ENCODE assay signal across 8 mouse cellular contexts in genomic region chr11:81152021-81152385, GRCm38 (mm10).
DNase-seq lines count a peak whose midpoint lies in the region; ATAC-seq and TF ChIP-seq lines count a peak whose summit lies in the region.

No protein-coding gene starts in this region.

- H3K4me3 ChIP-seq in cortical plate, adult 2 months (ENCODE audit: insufficient read depth, low read length) = peak overlapping the region; percentile 76
- H3K4me3 ChIP-seq in heart, embryonic 10.5 days = peak overlapping the region; percentile 70
- H3K4me3 ChIP-seq in liver, embryonic 14.5 days (ENCODE audit: insufficient read depth in 1 of 2, low read depth in 2 of 2, low read length in 2 of 2) = peak overlapping the region in 1 of 2 experiments; percentile 17; a peak in 1 of 4 replicates

- DNase-seq in urinary bladder, adult 2 months (ENCODE audit: low spot score) = peak; percentile 25
- no peak for DNase-seq in urinary bladder, postnatal 10 days (ENCODE audit: low spot score)
- DNase-seq in heart, embryonic 10.5 days (ENCODE audit: low spot score) = peak; percentile 74
- DNase-seq in layer of hippocampus, adult 18-20 months (ENCODE audit: low spot score in 2 of 2) = peak; percentile 29 to 74
- no peak for DNase-seq in liver, embryonic 14.5 days (ENCODE audit: low read depth in 3 of 3, low spot score in 3 of 3)
- peak; percentile 39 to 41 for DNase-seq in right cerebral cortex, postnatal 36 days (ENCODE audit: low spot score in 2 of 2)

- WGBS in heart, embryonic 10.5 days = under 1% methylated on average over 42 of the region's 42 CpGs
- 1% methylated on average over 38 of the region's 42 CpGs for WGBS in liver, embryonic 14.5 days (ENCODE audit: insufficient replicate concordance)

- H3K9me3 ChIP-seq in heart, embryonic 10.5 days = no peaks in the 10 kb centered on the region
- no peaks in the 10 kb centered on the region for H3K9me3 ChIP-seq in liver, embryonic 14.5 days (ENCODE audit: control insufficient read depth, low read length)

- no peak for TF ChIP-seq EP300 in liver, embryonic 14.5 days (IDR thresholded peaks at IDR 0.05; ENCODE audit: low read depth)

- no peak for TF ChIP-seq POLR2A in cortical plate, adult 2 months (IDR thresholded peaks at IDR 0.05; ENCODE audit: extremely low read depth, insufficient read depth, low read length)

- H3K9ac ChIP-seq in liver, embryonic 14.5 days (replicated peaks) = no peak overlapping the region

- TF ChIP-seq CTCF in cortical plate, adult 2 months (IDR thresholded peaks at IDR 0.05; ENCODE audit: extremely low read depth, insufficient read depth, low read length) = no peak
- TF ChIP-seq CTCF in liver, embryonic 14.5 days (IDR thresholded peaks at IDR 0.05; ENCODE audit: low read depth) = peak; percentile 15; the same call in 1 of the 2 replicates

- H3K27ac ChIP-seq in cortical plate, adult 2 months (ENCODE audit: insufficient read depth, low read length) = peak overlapping the region; percentile 45
- peak overlapping the region; percentile 56 for H3K27ac ChIP-seq in heart, embryonic 10.5 days
- no peak overlapping the region for H3K27ac ChIP-seq in liver, embryonic 14.5 days

- H3K4me2 ChIP-seq in liver, embryonic 14.5 days (ENCODE audit: low read depth) = peak overlapping the region; percentile 42

- H3K4me1 ChIP-seq in cortical plate, adult 2 months (ENCODE audit: control insufficient read depth, insufficient read depth, low read length) = peaks cover 8% of the 10 kb centered on the region
- peaks cover 26% of the 10 kb centered on the region for H3K4me1 ChIP-seq in heart, embryonic 10.5 days
- H3K4me1 ChIP-seq in liver, embryonic 14.5 days (replicated peaks; ENCODE audit: control insufficient read depth in 2 of 2, insufficient read depth in 2 of 2, low read length in 1 of 2) = no peaks in the 10 kb centered on the region

- no peak for ATAC-seq in liver, embryonic 14.5 days (ENCODE audit: insufficient read depth)
- no peak for ATAC-seq in megakaryocyte progenitor cell, adult 5-6 weeks (replicated peaks; ENCODE audit: poor library complexity)

- H3K27me3 ChIP-seq in heart, embryonic 10.5 days (ENCODE audit: insufficient read depth, poor library complexity, severe bottlenecking) = peaks cover 82% of the 10 kb centered on the region
- H3K27me3 ChIP-seq in liver, embryonic 14.5 days (ENCODE audit: control insufficient read depth, insufficient read depth, low read length) = peaks cover 38% of the 10 kb centered on the region

- no peaks in the 10 kb centered on the region for H3K36me3 ChIP-seq in heart, embryonic 10.5 days
- no peaks in the 10 kb centered on the region for H3K36me3 ChIP-seq in liver, embryonic 14.5 days (replicated peaks; ENCODE audit: control insufficient read depth, insufficient read depth, low read depth)

Comparison
In these comparisons a context has a peak if more than half of its experiments do, and no peak if none do; other contexts are left out.
1. DNase-seq: peak in urinary bladder, adult 2 months (single experiment), heart, embryonic 10.5 days (single experiment), layer of hippocampus, adult 18-20 months (2 of 2) and right cerebral cortex, postnatal 36 days (2 of 2); none in urinary bladder, postnatal 10 days (single experiment) and liver, embryonic 14.5 days (0 of 3).